Mouse (Mus musculus) mammary gland, adult 2 months (tissue): ENCODE measurements around the gene Anapc11. TPM values are rescaled to one million over a fixed set of nuclear protein-coding genes. Genes with fewer than 3 reads are reported as not detected.

ENCODE experiments used
- polyA plus RNA-seq: library from polyadenylated mRNA; depleted of rRNA; stranded (reverse); fragments of >200 nt; gene quantifications from 2 replicates; pipeline ENCODE4 v1.2.3, GENCODE M21; 2012; ENCODE audit warnings: low replicate concordance; rRNA removed

Anapc11 gene
- polyA plus RNA-seq = 122 and 159 TPM in 2 replicates

GRCm38 (mm10) chr11:120598283-120598989 lies at the start of gene Anapc11, which contains the start of gene Alyref:
Anapc11 (plus strand) TSS chr11:120598421.
Alyref (minus strand) TSS chr11:120598365.

DNA sequence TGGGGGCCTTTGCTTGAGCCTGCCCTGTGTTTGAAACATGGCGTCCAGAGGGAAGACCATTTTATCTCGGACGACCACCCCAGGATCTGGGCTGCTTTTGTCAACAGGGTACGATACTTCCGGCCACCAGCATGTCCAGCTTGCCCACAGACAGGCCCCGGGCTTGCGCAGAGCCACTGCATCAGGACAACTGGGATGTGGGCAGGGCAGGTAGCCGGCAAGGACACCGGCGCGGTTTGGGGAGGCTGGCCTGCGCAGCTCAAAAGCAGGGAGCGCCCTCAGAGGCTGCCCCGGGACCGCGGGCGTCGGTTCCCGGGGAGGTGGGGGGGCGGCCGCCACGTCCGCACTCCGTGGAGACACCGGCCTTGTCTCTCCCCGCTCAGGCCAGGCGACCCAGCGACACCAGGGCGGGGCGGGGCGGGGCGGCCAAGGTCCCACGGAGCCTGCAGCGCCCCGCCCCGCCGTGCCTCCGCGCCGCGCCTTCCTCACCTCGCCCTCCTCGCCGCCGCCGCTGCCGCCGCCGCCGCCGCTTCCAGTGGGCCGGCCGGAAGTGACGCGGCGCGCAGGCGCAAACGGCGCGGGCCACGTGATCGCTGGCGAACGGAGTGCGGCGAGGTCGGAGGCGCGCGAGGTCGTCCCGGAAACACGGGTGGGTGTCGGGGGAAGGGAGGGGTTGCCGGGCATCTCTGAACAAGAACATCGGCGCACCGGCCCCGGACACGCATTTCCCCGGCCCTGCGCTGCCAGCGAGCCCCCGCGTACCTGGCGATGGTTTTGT lies 48.9 kb upstream of the Anapc11 start, which contains the start of gene Mcrip1:
Mcrip1 (minus strand) TSS at position 560 of the 778 bp plus-strand sequence.

DNA sequence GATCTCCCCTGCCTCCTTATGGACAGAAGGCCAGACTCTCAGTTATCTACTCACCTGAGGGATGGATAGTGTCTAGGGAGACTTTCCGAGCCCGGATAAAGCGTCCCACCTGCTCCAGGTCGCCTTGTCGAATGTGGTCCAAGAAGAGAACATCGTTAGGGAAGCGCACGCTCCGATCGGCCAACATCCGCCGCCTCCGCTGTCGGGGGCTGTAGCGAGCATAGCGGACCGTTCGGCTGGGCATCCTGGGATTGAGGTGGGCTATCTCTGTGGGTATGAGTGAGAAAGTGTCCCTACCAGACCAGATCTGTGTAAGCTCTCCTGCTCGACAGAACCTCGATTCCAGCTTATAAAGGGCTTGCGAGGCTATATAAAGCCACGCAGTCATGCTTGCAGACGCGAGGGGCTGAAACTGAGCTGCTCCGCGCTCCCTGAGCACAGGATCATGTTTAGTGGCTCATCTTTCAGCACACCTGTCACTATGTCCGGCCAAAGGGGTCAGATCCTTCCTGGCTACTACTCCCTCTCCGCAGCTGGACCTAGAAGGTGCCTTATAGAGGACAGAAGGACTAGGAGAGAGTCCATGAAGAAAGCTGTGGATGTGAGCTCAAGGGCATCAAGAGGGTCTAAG lies 47.3 kb upstream of the Anapc11 start, which contains the start of gene Ppp1r27:
Ppp1r27 (minus strand) TSS at position 323 of the 631 bp plus-strand sequence.

GRCm38 (mm10) chr11:120572752-120573584 lies 25.3 kb upstream of the Anapc11 start, which contains the start of gene P4hb:
P4hb (minus strand) TSS chr11:120573253.

DNA sequence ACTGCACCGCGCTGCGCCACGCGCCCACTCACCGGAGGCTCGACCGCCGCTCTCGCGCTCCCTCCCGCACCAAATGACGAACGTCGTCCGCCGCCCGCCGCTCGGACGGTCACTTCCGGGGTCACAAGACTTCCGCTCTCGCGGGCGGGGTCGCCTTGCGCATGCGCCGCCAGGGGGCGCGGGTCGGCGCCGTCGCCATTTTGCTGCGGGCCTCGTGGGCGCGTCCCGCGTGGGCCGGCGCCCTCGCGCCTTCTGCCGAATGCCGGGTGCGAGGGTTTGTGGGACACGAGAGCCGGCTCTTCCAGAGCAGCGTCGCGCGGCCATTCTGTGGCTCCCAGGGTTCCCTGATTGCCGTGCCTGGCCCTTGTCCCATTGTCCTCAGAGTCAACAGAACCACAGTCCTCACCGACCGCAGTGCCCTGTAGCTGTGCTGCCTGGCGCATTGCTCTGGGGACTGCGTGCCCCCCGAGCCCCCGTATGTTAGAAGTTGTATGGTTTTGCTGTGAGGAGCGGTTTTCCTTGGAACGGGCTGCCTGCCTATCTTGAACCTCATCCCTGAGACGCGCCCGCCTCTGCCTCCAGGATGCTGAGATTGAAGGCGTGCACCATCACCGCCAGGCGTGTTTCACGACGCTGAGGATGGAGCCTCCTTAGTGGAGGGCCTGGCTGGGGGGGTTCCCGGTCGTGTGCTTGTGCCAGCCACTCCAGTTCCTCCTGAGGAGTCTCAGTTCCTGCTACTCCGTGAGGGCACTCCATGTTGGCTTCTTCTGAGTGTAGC lies 16.5 kb upstream of the Anapc11 start, which contains the start of gene Arhgdia:
Arhgdia (minus strand) TSS at position 135 of the 778 bp plus-strand sequence.

GRCm38 (mm10) chr11:120608241-120609034 lies 10.2 kb downstream of the Anapc11 start, which contains the start of gene Npb:
Npb (plus strand) TSS chr11:120608477.

GRCm38 (mm10) chr11:120617519-120618112 lies 19.4 kb downstream of the Anapc11 start, which contains the start of gene Pcyt2:
Pcyt2 (minus strand) TSS chr11:120617936.

GRCm38 (mm10) chr11:120625152-120625775 lies 27.0 kb downstream of the Anapc11 start, which contains the start of gene Sirt7:
Sirt7 (minus strand) TSS chr11:120625240.

DNA sequence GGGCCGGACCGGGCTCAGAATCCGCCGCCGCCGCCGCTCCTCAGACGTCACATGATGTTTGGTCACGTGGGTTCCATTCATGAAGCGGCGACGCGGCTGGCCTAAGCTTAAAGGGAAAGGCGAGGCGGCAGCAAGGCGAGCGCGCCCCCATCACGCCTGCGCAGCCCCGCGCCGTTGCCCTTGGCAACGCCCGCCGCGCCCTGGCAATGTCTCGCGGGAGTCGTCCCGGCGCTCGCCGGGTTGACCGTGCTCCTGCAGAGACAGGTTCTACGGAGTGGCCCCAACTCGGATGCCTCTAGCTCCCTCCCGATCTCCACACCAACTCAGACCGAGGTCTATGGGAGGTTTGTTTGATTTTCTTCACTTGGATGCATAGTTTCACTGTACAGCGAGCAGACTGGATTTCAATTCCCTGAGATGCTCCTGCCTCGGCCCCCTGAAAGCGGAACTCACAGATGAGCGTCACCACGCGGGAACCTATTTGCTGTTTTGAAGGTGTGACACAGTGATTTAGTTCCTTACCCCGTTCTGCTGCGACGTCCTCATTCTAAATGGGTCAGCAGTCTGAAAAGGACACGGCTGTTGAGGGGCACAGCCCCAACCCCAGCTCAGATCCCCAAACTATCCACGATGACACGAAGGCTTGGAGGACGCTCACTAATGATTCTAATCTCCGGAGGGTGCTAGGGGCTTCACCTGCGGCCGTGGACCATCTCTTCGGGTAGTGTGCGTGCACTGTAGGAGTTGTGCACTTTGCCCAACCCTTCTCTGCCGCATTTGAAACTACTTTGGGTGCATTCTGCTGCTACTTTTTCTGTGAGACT lies 35.5 kb downstream of the Anapc11 start, which contains the start of gene Mafg:
Mafg (minus strand) TSS at position 81 of the 824 bp plus-strand sequence.

DNA sequence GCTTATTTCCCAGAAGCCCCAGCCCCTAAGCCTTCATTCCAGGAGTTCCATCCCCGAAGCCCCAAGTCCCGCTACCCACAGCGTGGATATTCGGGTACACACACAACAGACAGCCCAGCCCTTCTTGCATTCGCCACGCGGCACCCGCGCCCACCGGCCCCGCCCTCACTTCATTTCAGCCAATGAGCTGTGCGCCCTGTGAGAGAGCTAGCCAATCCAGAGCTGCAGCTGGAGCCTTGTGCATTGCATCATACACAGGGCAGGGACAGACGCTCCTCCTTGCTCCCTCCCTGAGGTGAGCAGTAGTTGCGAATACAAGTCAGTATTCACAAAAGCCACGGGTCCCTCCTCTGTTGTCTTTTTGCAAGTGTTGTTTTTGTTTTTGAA lies 45.4 kb downstream of the Anapc11 start, which contains the start of gene Pycr1:
Pycr1 (minus strand) TSS at position 169 of the 387 bp plus-strand sequence.

DNA sequence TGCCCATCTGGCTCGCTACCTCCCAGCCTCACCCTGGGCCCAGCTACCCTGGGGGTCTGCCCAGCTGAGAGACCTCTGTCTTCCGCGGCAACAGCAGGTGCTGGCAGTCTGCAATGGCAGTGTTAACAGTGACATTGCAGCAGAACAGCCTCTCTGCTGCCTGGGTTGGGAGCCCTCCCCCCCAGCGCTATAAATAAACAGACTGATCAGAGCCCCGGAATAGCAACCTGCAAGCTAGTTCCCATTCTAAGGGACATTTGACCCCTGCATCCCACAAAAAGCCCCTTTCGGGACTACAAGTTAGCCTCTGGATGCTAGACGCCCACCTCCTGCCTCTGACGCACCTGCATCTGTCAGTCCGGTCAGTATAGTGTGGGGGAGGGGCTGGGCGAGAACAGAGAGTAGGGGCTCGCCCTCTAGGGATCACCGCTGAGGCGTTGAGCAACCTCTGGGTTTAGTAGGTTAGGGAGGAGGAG lies 49.8 kb downstream of the Anapc11 start, which contains the start of gene Myadml2:
Myadml2 (minus strand) TSS at position 158 of the 476 bp plus-strand sequence.

Other genes with a start within 250 kb of the Anapc11 start
- gene Actg1, start 249.9 kb upstream of the Anapc11 start, polyA plus RNA-seq = 880 and 1,219 TPM in 2 replicates
- gene Fscn2, start 236.9 kb upstream of the Anapc11 start, polyA plus RNA-seq = 0.07 and 0.10 TPM in 2 replicates
- 47.6 and 79.8 TPM in 2 replicates for gene Faap100, start 219.7 kb upstream of the Anapc11 start, polyA plus RNA-seq
- gene Nploc4, start 160.7 kb upstream of the Anapc11 start, polyA plus RNA-seq = 67.9 and 103 TPM in 2 replicates
- gene Tspan10, start 155.8 kb upstream of the Anapc11 start, polyA plus RNA-seq = 3.3 and 5.9 TPM in 2 replicates
- 0.43 and 2.0 TPM in 2 replicates for gene Pde6g, start 144.9 kb upstream of the Anapc11 start, polyA plus RNA-seq
- 37.1 and 39.9 TPM in 2 replicates for gene Oxld1, start 140.4 kb upstream of the Anapc11 start, polyA plus RNA-seq
- 12.1 and 23.9 TPM in 2 replicates for gene Ccdc137, start 140.3 kb upstream of the Anapc11 start, polyA plus RNA-seq
- gene Arl16, start 130.8 kb upstream of the Anapc11 start, polyA plus RNA-seq = 23.2 and 25.3 TPM in 2 replicates
- 84.8 and 162 TPM in 2 replicates for gene Mrpl12, start 113.8 kb upstream of the Anapc11 start, polyA plus RNA-seq
- gene Slc25a10, start 106.6 kb upstream of the Anapc11 start, polyA plus RNA-seq = 769 and 1,138 TPM in 2 replicates
- gene Gcgr, start 67.7 kb upstream of the Anapc11 start, polyA plus RNA-seq = 0.96 and 2.7 TPM in 2 replicates
- gene Mcrip1, start 48.7 kb upstream of the Anapc11 start, polyA plus RNA-seq = 142 and 150 TPM in 2 replicates
- 143 TPM in 1 of 2 replicates, not detected in the other for gene Ppp1r27, start 47.3 kb upstream of the Anapc11 start, polyA plus RNA-seq
- 141 and 220 TPM in 2 replicates for gene P4hb, start 25.2 kb upstream of the Anapc11 start, polyA plus RNA-seq
- gene Arhgdia, start 16.8 kb upstream of the Anapc11 start, polyA plus RNA-seq = 741 and 971 TPM in 2 replicates
- gene Alyref, start 56 bp upstream of the Anapc11 start, polyA plus RNA-seq = 11.0 and 20.7 TPM in 2 replicates
- gene Npb, start 10.1 kb downstream of the Anapc11 start, polyA plus RNA-seq = 1.7 and 5.2 TPM in 2 replicates
- gene Pcyt2, start 19.5 kb downstream of the Anapc11 start, polyA plus RNA-seq = 242 and 269 TPM in 2 replicates
- 77.0 and 95.0 TPM in 2 replicates for gene Sirt7, start 26.8 kb downstream of the Anapc11 start, polyA plus RNA-seq
- 45.1 and 52.6 TPM in 2 replicates for gene Mafg, start 35.2 kb downstream of the Anapc11 start, polyA plus RNA-seq
- 11.2 and 12.4 TPM in 2 replicates for gene Pycr1, start 45.3 kb downstream of the Anapc11 start, polyA plus RNA-seq
- 0.44 and 29.6 TPM in 2 replicates for gene Myadml2, start 49.7 kb downstream of the Anapc11 start, polyA plus RNA-seq
- gene Notum, start 62.8 kb downstream of the Anapc11 start, polyA plus RNA-seq = 0.22 and 0.60 TPM in 2 replicates
- gene Aspscr1, start 74.6 kb downstream of the Anapc11 start, polyA plus RNA-seq = 94.3 and 126 TPM in 2 replicates
- gene Cenpx, start 115.3 kb downstream of the Anapc11 start, polyA plus RNA-seq = 90.7 and 105 TPM in 2 replicates
- gene Lrrc45, start 115.5 kb downstream of the Anapc11 start, polyA plus RNA-seq = 27.1 and 30.3 TPM in 2 replicates
- gene Rac3, start 123.0 kb downstream of the Anapc11 start, polyA plus RNA-seq = 7.6 and 15.5 TPM in 2 replicates
- 84.6 and 91.9 TPM in 2 replicates for gene Dcxr, start 128.9 kb downstream of the Anapc11 start, polyA plus RNA-seq
- gene Cbr2, start 133.7 kb downstream of the Anapc11 start, polyA plus RNA-seq = 277 and 287 TPM in 2 replicates
- gene Hmga1b, start 164.4 kb downstream of the Anapc11 start, polyA plus RNA-seq = 0.86 and 1.4 TPM in 2 replicates
- 56.0 and 80.9 TPM in 2 replicates for gene Rfng, start 185.8 kb downstream of the Anapc11 start, polyA plus RNA-seq
- 129 and 190 TPM in 2 replicates for gene Gps1, start 185.9 kb downstream of the Anapc11 start, polyA plus RNA-seq
- 30.8 and 36.8 TPM in 2 replicates for gene Dus1l, start 198.0 kb downstream of the Anapc11 start, polyA plus RNA-seq
- gene Fasn, start 226.1 kb downstream of the Anapc11 start, polyA plus RNA-seq = 15,404 and 19,960 TPM in 2 replicates